Mouse (Mus musculus): ENCODE data around the gene Mxra8. TPM values are rescaled to one million over a fixed set of nuclear protein-coding genes. Genes with fewer than 3 reads are reported as not detected.

The Mxra8 gene
- total RNA-seq, 2 experiments from 2014 or later, result 30.5 to 33.0 TPM

- no peak for DNase-seq (ENCODE audit: low spot score)
- intact Hi-C loops (cut with DNase I), result loop anchor here (5.0 kb wide), 2 partner anchors 60 to 110 kb away; partner anchors contain the start of genes Acap3, Pusl1 and Ube2j2
Observed at GRCm38 (mm10) chr4:155832321-155832720, 7.2 kb upstream of the Mxra8 start.

GRCm38 (mm10) chr4:155833234-155833633, 6.2 kb upstream of the Mxra8 start:
- intact Hi-C loops (cut with DNase I), result loop anchor here (5.0 kb wide), 2 partner anchors 59 to 109 kb away; partner anchors contain the start of genes Acap3, Pusl1 and Ube2j2
- no peak for DNase-seq (ENCODE audit: low spot score)

DNA sequence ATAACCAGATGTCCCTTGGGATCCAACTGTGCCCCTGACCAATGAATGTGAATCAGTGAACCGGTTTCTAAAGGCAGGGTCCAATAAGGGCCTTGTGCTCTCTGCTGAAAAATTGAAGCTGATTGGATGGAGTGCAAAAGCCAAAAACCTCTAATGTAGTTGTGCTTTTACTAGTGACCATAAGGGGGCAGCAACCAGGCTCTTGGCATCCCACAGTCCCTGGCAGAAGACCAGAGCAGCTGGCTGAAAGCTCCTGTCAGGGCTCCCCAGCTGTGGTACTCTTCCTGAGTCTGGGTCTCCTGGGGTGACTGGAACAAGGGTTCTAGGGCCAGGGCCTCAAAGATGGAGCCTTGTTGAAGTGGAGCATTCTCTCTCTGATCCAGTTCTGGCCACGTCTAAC, 5.6 kb upstream of the Mxra8 start:
- DNase-seq (ENCODE audit: low spot score), result peak; percentile 75
- intact Hi-C loops (cut with DNase I), result loop anchor here (5.0 kb wide), 2 partner anchors 58 to 108 kb away; partner anchors contain the start of genes Acap3, Pusl1 and Ube2j2

DNA sequence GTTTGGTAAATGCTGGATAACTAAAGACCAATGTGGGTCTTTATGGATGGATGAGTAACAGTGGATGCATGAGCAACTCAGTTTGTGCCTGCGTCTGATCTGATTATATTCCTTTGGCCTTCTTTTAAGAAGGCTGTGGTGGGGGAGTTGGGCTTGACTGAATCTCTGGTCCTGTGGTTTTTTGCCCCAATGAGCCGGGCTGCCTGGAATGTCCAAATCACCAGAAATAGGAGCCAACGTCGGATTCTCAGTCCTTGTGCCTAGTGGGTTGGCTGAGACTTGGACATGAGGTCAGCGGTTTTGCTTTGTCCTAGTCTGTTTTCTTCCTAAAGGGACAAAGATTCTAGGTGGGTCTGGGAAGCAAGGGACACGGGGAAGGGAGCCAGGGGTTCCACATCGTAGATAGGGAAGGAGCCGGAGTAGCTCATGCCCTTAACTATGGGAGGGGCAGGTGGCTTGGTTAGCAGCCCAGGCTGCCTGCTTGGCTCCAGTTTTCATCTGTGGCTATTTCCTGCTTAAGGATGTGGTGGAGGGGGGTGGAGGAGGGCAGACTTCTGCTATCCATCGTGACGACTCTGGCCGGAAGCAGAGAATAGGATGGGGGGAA, 2.0 kb upstream of the Mxra8 start:
- intact Hi-C loops (cut with DNase I), result no loop called here
- peak; percentile 69 for DNase-seq (ENCODE audit: low spot score)

- DNase-seq (ENCODE audit: low spot score), result peak; percentile 62
- intact Hi-C loops (cut with DNase I), result no loop called here
Observed at GRCm38 (mm10) chr4:155838187-155839153, 1.0 kb upstream of the Mxra8 start.

DNA sequence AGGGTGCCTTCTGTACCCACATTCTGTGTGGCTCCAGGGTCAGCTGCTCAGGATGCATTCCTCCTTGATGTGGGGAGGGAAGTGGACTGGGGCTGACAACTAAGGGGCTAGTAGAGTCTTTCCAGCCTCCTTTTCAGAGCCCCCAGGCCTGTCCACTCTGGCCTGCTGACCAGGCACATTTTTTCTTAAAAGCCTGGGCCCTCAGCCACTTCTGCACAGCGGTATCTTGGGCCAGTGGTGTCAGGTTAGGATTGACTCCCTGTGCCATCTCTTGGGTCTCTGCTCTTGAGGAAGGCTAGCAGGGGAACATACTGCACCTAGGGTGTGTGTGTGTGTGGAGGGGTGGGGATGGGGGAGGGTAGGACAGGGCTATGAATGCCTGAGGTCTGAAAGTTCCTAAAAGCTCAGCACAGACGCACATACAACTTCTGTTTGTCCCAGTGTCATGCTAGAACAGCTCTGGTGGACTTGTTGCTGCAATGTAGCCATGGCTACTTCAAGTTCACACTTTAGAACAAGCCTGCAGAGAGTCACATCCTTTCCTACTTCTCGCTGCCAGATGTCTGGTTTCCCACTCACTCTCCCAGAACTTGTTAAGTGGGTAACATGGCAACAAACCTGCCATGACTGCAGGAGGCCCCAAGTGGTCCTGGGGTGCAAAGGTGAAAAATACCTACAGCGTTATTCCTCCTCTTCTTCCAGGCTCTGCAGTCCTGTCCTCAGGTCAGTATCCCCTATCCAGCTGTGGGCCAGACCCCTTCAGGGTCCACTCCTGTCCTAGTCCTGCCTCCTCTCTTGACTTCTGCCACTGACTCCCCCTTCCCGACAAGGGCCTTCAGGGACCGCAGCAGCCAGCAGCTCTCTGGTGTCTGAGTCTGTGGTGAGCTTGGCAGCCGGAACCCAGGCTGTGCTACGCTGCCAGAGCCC, 859 bp downstream of the Mxra8 start:
- no peak for DNase-seq (ENCODE audit: low spot score)

GRCm38 (mm10) chr4:155841003-155841454, 1.5 kb downstream of the Mxra8 start:
- intact Hi-C loops (cut with DNase I), result no loop called here

More for the DNA sequence above, 859 bp downstream of the Mxra8 start:
- intact Hi-C loops (cut with DNase I), result no loop called here

DNA sequence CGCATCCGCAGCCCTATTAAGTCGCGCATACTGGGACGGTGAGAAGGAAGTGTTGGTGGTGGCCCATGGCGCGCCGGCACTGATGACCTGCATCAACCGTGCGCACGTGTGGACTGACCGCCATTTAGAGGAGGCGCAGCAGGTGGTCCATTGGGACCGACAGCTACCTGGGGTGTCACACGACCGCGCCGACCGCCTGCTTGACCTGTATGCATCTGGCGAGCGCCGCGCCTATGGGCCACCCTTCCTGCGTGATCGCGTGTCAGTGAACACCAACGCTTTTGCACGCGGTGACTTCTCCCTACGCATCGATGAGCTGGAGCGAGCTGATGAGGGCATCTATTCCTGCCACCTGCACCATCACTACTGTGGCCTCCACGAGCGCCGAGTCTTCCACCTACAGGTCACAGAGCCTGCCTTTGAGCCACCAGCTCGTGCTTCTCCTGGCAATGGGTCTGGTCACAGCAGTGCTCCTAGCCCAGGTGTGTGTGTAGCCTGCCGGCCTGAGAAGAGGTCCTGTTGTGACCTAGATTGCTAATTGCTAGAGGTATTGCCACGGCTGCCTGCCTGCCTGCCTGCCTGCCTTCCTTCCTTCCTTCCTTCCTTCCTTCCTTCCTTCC, 2.3 kb downstream of the Mxra8 start:
- intact Hi-C loops (cut with DNase I), result no loop called here
- DNase-seq (ENCODE audit: low spot score), result no peak

More at GRCm38 (mm10) chr4:155841003-155841454, 1.5 kb downstream of the Mxra8 start:
- DNase-seq (ENCODE audit: low spot score), result peak; percentile 60

DNA sequence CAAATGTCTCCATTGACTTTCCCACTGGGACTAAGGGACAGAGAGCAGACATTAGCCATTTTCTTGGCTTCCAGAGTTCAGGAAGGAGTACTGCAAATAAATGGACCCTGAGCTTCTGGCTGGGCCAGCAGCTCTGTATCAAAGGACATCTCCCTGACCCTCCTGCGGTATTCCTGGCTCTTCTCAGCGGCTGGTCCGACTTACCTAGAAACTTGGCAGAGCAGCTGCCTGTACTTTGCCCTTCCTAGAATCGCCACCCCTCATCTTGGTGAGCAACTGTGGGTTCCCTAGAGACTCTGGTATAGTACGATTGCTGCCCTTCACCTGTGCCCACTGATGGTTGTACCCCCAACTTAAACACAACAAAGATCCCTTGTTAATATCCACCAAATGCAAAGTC, 3.8 kb downstream of the Mxra8 start:
- intact Hi-C loops (cut with DNase I), result no loop called here
- no peak for DNase-seq (ENCODE audit: low spot score)

DNA sequence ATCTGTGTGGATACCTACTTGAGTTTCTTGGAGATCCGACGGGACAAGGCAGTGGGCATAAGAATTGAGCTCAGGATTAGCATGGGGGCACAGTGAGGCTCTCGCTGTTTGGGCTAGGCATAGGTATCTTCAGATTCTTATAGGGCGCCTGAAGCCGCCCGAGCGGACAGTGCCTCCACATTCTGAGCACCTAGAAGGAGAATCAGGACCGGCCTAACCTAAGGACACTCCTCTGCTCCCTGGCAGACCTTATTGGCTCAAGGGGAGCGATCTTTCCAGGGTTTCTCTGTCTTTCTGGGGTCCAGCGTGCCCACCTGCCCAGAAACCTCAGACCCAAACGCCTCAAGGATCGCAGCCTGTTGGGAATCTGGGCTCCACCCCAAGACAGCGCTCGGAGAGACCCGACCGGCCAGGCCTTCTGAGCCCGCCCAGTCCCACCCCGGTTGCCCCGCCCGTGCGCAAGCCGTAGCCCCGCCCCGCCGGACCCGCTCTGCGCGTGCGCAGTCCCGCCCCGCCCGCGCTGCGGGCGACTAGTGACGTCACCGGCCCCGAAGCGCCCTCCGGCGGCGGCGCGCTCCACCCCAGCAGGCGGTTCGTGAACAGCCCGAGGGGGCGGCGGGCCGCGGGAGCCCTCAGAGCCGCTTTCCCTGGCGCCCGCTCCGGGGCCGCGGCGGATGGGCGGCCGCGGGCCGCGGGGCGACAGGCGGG, 7.5 kb downstream of the Mxra8 start, which contains the start of gene Dvl1:
Gene Dvl1, plus strand, starts transcription at position 532 of the 708 bp plus-strand sequence.
- DNase-seq (ENCODE audit: low spot score), result peak; percentile 88
- intact Hi-C loops (cut with DNase I), result loop anchor here (1.0 to 5.0 kb wide), 2 partner anchors 47 to 95 kb away; partner anchors contain the start of gene Ube2j2

- DNase-seq (ENCODE audit: low spot score), result no peak
- intact Hi-C loops (cut with DNase I), result loop anchor here (1.0 to 5.0 kb wide), 3 partner anchors 21 to 95 kb away; partner anchors contain the start of genes Cptp, Ints11 and Ube2j2
Observed at GRCm38 (mm10) chr4:155847591-155848352, 8.3 kb downstream of the Mxra8 start.

- no peak for DNase-seq (ENCODE audit: low spot score)
- intact Hi-C loops (cut with DNase I), result loop anchor here (2.0 to 5.0 kb wide), 2 partner anchors 20 to 94 kb away; partner anchors contain the start of genes Cptp, Ints11 and Ube2j2
Observed at GRCm38 (mm10) chr4:155848434-155849095, 9.1 kb downstream of the Mxra8 start.

- intact Hi-C loops (cut with DNase I), result loop anchor here (2.0 to 5.0 kb wide), 2 partner anchors 19 to 93 kb away; partner anchors contain the start of genes Cptp, Ints11 and Ube2j2
- DNase-seq (ENCODE audit: low spot score), result no peak
Observed at GRCm38 (mm10) chr4:155849391-155849790, 9.9 kb downstream of the Mxra8 start.

DNA sequence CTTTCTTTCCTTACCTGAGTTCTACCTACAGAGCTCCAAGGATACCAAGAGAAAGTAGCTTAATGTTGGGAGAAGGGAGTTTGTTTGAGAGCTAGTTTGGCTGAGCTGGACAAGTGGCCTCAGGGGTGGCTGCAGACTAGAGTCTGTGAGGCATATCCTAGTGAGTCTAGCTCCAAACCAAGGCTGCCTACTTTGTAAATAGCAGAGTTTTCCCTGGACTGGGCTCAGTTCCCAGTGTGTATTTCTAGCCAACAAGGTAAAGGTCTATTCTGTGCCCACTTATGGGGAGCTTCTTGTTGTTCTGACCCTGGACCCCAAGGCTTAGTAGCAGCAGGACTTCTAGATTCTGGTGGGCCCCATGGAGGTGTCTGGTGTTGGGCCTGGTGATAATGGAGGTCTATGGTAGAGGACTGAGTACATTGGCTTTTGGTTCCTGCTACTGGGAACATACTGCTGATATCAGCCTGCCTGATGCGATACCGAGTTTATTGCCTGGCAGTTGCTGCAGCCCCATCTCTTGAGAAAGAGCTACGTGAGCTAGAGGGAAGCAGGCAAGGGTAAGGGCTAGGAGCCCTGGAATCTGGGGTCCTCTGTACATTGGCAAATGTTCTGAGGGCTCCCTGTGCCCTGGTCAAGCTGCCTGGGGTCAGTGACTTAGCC, 10.4 kb downstream of the Mxra8 start:
- intact Hi-C loops (cut with DNase I), result loop anchor here (2.0 to 5.0 kb wide), 2 partner anchors 19 to 92 kb away; partner anchors contain the start of genes Cptp, Ints11 and Ube2j2
- DNase-seq (ENCODE audit: low spot score), result no peak

- DNase-seq (ENCODE audit: low spot score), result no peak
- intact Hi-C loops (cut with DNase I), result no loop called here
Observed at GRCm38 (mm10) chr4:155851368-155851767, 11.9 kb downstream of the Mxra8 start.

- intact Hi-C loops (cut with DNase I), result no loop called here
- DNase-seq (ENCODE audit: low spot score), result no peak
Observed at GRCm38 (mm10) chr4:155851951-155852411, 12.5 kb downstream of the Mxra8 start.
